Mouse (Mus musculus): ENCODE results near the gene Cttnbp2. TPM values are rescaled to one million over a fixed set of nuclear protein-coding genes. Genes with fewer than 3 reads are reported as not detected.
A peak's percentile ranks its signal among the peaks of the same experiment; 100 is the strongest.
"Not testable (repeated sequence)": the region's sequence is repeated elsewhere in the genome, so short reads cannot be mapped to it uniquely, and the experiment has no call there.

Gene Cttnbp2
- total RNA-seq, 2 experiments from 2014 or later: 124 to 157 TPM

DNA sequence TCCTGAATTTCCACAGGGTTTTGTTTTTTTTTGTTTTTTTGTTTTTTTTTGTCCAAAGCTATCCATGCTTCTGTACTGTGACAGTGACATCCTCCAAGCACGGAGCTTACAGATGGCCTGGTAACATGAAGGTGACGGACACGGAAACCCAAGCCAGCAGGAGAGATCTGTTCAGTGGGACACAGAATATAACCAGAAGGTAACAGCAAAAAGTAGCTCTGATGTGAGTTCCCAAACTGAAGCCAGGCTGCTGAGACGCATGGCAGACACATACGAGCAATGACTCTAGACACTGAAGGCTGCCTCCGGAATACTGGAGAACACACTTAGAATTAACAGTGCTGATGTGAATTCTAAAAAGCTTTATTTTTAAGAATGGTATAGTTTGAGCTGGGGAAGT, 89.8 kb downstream of the Cttnbp2 start:
- intact Hi-C loops (cut with DNase I): no loop called here
- DNase-seq (ENCODE audit: low spot score in 2 of 2): peak in 1 of 2 experiments; percentile 58

DNA sequence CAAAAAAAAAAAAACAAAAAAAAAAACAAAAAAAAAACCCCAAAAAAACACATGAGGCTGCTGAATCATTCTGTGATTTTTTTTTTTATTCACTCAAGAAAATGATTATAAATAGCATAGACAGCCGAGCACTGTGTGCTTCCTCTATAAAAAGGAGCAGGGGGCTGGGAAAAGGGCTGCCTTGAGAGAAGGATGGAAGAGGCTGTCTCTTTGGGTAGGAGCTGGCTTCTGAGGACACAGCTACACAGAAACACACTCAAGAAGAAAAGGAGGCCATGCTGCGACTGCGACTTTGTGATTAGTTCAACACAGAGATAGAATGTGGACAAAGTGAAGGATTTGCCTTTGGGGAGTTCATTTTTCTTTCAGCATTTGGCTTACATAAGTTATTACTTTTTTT, 90.3 kb downstream of the Cttnbp2 start:
- DNase-seq (ENCODE audit: low spot score in 2 of 2): peak in 1 of 2 experiments; percentile 86
- intact Hi-C loops (cut with DNase I): no loop called here

DNA sequence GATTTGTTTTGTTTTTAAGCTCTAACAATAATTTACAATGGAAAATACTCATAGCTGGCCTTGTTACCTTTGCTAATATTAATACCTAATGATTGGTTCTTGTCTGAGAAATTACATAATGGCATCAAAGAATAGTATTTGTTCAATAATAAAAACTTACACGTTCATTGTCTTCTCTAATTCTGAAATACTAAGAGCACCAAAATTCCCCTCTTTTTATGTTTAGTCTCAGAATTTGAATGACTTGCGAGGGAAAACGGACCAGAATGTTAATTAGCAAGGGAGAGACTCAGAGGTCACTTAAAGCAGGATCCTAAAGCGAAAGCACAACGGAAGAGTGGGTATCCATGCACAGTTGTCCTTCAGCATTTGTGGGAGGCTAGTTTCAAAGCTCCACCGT, 91.5 kb downstream of the Cttnbp2 start:
- no peak for DNase-seq (ENCODE audit: low spot score in 2 of 2)
- intact Hi-C loops (cut with DNase I): no loop called here

DNA sequence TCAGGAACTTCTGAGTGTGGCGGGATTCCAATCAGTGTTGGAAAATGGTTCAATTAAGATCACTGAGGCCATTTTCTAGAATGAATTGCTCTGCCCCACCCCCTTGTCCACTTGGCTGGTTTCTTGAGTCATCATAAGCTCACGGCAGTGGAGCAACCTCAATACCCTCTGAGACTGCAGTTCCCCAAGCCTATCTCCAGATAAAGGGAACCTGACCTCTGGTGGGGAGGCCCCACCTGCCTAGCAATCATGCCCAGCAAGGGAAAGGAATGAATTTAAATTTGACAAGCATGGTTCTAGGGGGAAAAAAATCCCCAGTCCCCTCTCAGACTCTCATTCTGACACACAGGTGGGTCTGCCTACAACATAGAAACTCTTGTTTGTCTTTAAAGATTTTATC, 93.1 kb downstream of the Cttnbp2 start:
- intact Hi-C loops (cut with DNase I): no loop called here
- DNase-seq (ENCODE audit: low spot score in 2 of 2): no peak

DNA sequence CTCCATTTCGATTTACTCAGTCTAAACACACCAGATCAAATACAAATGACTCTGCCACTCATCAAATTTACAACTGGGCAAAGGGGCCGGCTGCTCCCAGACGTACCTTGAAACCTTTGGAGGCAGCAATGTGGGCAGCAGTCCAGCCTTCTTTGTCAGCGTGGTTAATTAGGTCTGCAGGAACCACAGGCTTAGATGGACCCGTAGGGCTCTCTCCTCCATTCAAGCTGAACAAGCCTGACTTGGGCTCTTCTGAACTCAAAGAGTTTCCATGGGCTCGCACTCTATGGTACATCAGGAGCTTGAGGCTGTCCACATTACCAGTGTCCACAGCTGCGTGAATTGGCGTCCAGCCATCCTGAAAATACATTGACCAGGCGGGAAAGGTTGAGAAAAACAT, 94.0 kb downstream of the Cttnbp2 start:
- no peak for DNase-seq (ENCODE audit: low spot score in 2 of 2)
- intact Hi-C loops (cut with DNase I): no loop called here

DNA sequence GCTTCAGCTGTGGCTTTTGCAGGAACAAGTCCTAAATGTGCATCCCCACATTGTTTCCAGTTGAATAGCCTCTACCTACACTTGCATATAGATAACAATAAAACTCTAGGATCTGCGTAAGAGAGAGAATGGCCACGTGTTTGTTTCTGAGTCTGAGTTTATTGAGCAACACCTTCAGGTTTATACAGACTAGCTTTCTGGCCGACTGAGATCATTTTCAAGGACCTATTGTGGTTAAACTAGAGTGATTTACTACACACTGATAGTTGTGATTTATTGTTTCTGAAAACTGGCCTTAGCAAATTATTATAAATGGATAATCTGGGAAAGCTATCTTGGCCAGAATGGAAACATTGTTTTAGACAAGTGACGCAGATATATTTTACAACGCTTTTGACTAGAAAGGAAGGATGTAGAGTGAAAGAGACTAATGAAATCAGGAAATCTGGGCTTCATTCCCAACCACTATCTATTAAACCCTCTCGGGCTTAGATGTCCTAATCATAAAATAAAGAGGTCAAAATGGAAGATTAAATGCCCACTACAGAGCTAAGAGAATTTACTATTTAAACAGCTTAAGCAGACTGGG, 96.7 kb downstream of the Cttnbp2 start:
- intact Hi-C loops (cut with DNase I): no loop called here
- no peak for DNase-seq (ENCODE audit: low spot score in 2 of 2)

DNA sequence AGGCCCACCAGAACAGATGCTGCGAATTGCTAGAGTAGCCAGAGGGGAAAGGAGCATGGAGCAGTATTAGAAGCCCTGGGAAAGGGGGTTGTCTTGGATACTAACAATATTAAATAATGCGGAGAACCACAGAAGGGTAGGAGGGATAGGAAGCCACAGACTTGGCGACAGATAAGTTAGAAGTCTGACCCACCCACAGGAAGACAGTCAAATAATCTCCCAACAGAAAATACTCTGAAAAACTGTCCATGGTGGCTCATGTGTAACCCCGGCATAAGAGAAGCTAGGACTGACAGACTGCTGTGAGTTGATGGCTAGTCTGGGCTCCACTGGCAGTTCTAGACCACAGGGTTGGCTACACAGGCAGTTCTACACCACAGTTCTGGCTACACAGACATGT, 98.7 kb downstream of the Cttnbp2 start:
- intact Hi-C loops (cut with DNase I): no loop called here

DNA sequence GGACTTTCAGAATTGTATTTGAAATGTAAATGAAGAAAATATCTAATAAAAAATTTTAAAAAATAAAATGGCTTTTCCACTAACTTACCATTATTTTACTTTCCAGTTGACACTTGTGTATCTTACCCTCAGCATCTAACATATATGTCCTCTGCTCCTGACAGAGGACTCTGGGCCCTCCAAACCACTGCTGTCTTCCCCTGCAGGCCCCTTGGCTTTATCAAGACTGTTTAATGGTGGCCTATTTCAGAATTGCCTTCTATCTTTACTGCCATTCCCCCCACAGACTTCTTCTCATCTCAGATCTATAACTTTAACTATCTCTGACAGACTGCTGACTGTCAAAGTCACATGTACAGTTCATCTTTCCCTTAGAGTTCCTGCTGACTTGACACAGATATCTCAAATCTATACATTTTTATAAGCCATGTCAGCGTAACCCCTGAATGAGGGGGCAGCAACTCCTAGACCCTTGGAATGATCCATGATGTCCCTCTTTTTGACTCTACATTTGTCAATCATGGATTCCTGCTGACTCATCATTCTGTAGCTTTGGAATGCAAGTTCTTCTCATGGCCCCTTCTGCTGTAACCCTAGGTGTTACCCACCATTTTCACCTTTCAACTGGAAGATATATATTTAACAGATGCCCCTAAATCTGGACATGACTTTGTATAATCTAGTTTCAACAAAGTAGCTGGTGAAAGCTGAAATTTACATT, 103.0 kb downstream of the Cttnbp2 start:
- DNase-seq (ENCODE audit: low spot score in 2 of 2): no peak
- intact Hi-C loops (cut with DNase I): no loop called here

More for the DNA sequence above, 98.7 kb downstream of the Cttnbp2 start:
- no peak for DNase-seq (ENCODE audit: low spot score in 2 of 2)

DNA sequence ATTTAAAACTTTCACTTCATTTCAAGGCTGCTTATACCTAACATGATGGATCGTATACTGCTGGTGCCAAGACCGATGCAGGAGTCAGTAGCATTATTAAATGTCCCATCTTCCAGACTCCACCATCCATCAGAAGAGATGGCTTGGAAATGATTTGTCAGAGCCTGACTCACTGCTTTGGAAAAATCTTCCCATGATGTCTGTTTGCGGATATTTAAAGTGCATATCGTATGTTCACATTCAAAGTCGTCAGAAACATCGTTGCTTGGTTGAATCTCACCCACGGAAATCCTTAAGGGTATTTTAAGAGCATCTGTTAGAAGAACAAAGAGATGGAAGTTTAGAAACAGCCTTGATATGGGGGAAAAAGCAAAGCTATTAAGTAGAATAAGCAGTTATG, 106.2 kb downstream of the Cttnbp2 start:
- DNase-seq (ENCODE audit: low spot score in 2 of 2): peak in 1 of 2 experiments; percentile 83
- intact Hi-C loops (cut with DNase I): loop anchor here (10.0 kb wide), 2 partner anchors 86 to 226 kb away; no protein-coding TSS in a partner anchor

DNA sequence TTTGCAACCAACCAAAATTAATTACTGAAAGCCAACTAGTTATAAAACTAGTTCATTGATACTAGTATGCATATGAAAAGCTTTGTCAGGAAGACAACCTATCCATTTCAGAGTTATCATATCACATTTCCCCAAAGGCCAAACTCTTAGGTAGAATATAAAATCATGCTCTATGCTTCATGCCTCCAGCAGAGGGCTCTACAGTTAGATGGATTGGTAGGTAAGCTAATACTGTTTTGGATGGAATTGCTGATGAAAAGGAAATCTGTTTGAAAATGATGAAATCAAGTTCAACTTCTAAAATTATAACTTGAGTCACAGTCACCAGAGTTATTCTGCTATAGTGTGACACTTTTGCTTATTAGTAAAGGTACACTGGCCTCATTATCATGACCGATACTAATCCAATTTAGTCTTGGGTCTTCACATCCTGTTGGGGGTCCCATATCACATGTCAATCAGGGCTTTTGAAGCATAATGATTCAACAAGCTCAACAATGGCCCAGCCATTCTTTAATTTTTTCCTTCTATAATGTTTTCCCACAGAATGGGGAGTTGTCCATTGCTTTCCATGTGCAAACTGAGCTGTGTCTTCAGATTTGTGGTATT, 113.5 kb downstream of the Cttnbp2 start:
- intact Hi-C loops (cut with DNase I): loop anchor here (2.0 to 10.0 kb wide), 3 partner anchors 94 to 418 kb away; no protein-coding TSS in a partner anchor
- no peak for DNase-seq (ENCODE audit: low spot score in 2 of 2)

DNA sequence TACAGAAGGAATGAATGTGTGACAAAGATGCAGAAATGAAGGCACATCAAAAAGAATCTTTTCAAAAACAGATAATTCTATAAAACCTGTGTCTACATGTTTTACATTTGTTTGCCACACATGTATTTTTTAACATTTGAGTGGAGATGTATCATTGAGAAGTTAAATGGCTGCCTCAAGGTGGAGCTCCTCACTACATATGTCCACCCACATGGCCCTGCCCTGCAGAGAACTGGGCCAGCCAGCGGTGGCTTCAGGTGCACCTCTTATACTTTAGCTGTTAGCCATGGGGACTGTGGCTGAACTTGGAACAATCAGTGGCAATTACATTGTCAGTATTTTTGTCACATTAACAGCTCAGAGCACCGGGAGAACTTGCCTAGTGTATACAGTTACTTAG, 133.3 kb downstream of the Cttnbp2 start:
- intact Hi-C loops (cut with DNase I): no loop called here

DNA sequence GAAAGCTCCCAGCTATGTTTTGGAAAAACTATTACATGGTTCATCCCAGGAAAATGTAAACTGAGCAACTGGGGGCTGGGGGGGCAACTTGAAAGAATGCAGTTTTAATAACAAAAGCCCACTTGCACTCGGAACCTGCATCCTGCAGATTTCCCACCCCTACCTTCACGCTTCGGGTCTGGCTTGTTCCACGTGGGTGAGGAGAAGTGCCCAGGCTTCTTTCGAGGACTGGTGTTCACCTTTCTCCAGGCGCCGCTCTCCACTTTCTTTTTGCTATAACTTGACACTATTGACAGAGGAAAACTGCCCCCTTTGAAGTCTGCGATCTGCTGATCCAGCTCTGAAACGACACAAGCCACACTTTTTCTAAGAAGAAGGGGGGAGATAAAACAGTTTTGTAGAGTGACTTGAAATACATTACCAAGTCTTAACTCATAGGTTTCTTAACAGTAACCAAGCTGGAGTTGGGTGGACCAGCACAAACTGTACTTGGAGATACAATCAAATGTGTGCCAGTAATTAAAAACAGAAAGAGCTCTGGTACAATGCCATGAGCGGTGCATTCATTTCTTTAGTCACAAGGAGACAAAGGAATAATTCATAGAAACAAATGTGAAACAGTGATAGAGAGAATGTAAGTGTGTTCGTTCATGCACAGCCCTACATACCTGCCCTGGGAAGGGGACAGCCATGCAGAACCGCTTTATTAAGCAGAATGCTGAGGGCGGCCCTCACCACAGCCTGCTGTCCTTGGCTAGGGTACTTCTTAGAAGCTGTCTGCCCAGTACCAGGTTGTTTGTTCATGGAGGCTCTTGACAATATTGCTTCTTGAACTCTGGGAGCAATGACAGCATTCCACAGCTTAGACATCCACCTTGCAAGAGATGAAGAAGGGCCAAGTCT, 134.1 kb downstream of the Cttnbp2 start:
- DNase-seq (ENCODE audit: low spot score in 2 of 2): no peak
- intact Hi-C loops (cut with DNase I): no loop called here

More for the DNA sequence above, 133.3 kb downstream of the Cttnbp2 start:
- no peak for DNase-seq (ENCODE audit: low spot score in 2 of 2)

DNA sequence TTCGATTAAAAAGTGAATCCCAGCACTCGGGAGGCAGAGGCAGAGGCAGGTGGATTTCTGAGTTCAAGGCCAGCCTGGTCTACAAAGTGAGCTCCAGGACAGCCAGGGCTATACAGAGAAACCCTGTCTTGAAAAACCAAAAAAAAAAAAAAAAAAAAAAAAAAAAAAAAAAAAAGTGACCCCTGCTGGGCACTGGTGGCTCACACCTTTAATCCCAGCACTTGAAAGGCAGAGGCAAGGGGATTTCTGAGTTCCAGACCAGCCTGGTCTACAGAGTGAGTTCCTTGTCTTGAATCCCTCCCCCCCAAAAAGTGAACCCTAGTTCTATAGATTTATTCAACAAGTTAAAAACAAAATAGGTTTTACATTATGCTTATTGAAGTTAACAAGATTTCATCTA, 136.9 kb downstream of the Cttnbp2 start:
- intact Hi-C loops (cut with DNase I); DNase-seq (ENCODE audit: low spot score in 2 of 2): not testable (repeated sequence)

DNA sequence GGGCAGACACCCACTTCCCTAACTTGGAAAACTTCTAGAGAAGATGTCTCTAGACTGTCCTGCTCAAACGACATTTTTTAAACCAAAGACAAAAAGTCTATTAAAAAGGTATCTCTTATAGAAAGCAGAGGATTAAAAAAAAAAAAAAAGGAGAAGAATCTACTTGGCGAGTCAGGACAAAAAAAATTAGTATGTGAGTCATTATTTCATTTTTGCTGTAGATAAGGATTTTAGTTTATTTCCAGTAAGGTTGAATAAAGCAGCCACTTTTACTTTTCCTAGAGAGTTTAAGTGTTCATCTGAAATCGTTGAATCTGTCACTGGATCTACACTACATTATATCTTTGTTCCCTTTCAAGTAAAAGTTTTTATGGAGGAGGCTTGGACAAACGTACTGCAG, 139.9 kb downstream of the Cttnbp2 start:
- no peak for DNase-seq (ENCODE audit: low spot score in 2 of 2)
- intact Hi-C loops (cut with DNase I): loop anchor here (5.0 kb wide), 1 partner anchor 242 kb away; no protein-coding TSS in a partner anchor

DNA sequence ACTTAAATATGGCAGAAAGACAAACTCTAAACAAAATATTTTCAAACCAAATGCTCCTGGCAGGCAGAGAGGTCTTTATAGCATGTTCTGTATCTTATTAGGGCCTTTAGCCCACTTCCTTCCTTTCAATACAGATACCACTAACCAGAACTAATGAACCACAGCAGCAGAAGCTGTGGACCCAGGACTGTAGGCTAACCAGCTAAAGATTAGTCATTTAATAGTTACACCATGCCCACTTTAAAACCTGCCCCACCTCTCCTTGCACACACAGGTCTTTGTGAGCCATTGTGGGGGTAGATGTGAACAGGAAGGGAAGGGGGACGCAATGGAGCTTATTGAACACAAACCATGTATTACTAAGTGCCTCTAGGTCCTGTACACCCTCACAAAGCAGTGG, 141.0 kb downstream of the Cttnbp2 start:
- intact Hi-C loops (cut with DNase I): loop anchor here (1.0 to 5.0 kb wide), 2 partner anchors 241 to 286 kb away; no protein-coding TSS in a partner anchor
- DNase-seq (ENCODE audit: low spot score in 2 of 2): no peak

DNA sequence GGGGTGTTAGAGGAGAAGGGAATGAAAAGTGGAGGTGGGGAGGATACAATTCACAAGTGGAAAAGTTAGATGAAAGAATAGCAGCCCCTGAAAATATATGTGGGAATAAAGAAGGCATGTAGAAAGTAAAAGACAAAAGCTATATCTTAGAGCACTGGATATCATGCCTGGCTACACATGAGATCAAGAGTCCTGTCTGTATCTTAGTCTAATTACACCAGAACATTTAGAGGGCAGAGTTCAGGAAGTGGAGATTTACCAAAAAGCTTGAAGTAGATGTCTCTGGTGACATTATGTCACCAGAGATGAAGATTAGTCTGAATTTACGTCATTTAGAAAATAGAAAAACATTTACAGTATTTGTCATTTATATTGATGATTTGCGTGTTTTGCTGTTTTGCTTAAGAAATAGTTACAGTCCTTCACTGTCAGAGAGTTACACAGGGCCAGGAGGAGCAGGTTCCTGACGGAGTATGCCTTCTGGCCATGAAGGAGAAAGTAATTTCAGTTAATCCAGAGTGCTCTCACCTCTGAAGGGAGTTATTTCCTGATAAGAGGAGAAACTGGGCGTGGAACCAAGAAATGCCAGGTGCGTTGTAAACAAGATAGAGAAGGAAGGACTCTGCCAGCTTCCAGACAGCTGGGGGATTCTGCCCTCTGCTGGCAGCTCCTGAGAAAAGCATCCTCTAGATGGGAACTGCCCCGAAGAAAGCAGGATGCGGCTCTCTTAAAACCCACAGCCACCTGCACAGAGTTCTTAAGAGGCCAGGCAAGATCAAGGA, 142.0 kb downstream of the Cttnbp2 start:
- intact Hi-C loops (cut with DNase I): loop anchor here (1.0 to 5.0 kb wide), 2 partner anchors 240 to 285 kb away; no protein-coding TSS in a partner anchor
- DNase-seq (ENCODE audit: low spot score in 2 of 2): peak; percentile 58 to 69

DNA sequence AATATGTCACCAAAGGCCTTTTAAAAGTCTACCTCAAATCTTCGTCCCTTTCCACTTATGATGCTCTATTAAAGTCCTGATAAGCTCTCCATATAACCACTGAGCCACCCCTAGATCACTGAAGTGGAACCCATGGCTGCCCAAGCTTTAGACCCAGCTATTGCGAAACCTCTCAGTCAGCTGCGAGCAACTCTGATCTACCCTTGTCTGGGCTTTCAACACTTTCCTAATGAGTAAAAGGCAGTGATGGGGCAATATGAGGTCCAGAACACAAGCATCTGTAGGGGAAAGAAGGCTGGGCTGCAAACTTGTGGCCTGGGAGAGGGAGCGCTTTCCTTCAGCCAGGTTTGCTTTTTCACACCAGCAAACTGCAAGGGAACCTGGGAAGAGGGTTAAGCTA, 144.9 kb downstream of the Cttnbp2 start:
- intact Hi-C loops (cut with DNase I): loop anchor here (5.0 kb wide), 1 partner anchor 237 kb away; no protein-coding TSS in a partner anchor
- DNase-seq (ENCODE audit: low spot score in 2 of 2): no peak

DNA sequence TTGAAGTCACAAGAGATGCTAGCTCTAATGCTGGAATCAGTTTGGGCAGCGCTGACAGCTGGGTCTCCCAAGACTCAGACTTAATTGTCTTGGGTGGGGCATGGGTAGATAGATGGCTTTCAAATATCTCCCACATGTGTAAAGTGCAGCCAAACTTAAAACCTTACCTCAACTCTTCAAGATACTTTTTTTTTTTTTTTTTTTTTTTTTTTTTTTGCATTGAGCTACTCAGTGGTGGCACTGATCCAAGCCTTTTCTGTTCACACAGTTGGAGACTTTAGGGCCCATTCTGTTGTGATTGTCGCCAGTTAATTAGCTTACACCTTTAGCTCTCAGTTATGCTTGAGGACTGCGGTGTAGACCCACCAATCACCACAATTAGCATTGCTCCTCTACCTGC, 145.6 kb downstream of the Cttnbp2 start:
- DNase-seq (ENCODE audit: low spot score in 2 of 2): no peak
- intact Hi-C loops (cut with DNase I): no loop called here

DNA sequence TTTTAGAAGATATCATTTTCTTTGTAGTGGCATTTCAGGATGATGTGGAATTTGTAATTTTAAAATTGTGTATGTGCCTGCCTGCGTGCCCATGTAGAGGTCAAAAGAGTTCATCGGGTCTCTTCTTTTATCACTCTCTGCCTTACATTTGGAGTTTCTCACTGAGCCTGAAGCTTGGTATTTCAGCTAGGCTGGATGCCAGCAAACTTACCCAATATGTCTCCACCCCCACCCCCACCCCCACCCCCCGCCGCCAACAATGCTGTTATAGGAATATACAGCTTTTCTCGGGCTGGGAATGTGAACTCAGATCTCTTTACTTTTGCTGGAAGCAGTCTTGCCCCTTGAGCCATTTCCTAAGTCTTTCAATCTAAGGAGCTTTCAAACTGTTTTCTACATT, 152.4 kb downstream of the Cttnbp2 start:
- no peak for DNase-seq (ENCODE audit: low spot score in 2 of 2)
- intact Hi-C loops (cut with DNase I): no loop called here
